Mouse (Mus musculus) kidney, postnatal 0 days (tissue): ENCODE measurements around the gene Samd15. TPM values are rescaled to one million over a fixed set of nuclear protein-coding genes. Genes with fewer than 3 reads are reported as not detected.
A peak's percentile ranks its signal among the peaks of the same experiment; 100 is the strongest.

Experiments
- ATAC-seq: fragments of 200-750 bp; cut with Nextera tagmentation; replicated peaks from 2 replicates; pipeline ENCODE4 v1.8.0; 2017; ENCODE audit warnings: low read depth, moderate number of reproducible peaks, moderate TSS enrichment, moderate library complexity; ENCODE audit not compliant: low FRiP score
- DNase-seq: peaks from one replicate; pipeline ENCODE4 v3.0.0-alpha.2; 2016; ENCODE audit warnings: low spot score
- H3K27ac ChIP-seq: fragments of 300-500 bp; sonication (generic); 2 replicates; pipeline ENCODE4 v1.5.1; 2014; ENCODE audit warnings: mild to moderate bottlenecking
- H3K27me3 ChIP-seq: fragments of 300-500 bp; sonication (generic); 2 replicates; pipeline ENCODE4 v1.6.1; 2014; ENCODE audit warnings: low read length, mixed read lengths; ENCODE audit not compliant: insufficient read depth
- H3K36me3 ChIP-seq: fragments of 300-500 bp; sonication (generic); 2 replicates; pipeline ENCODE4 v1.6.1; 2014; ENCODE audit warnings: low read length, mixed read lengths; ENCODE audit not compliant: insufficient read depth
- H3K4me1 ChIP-seq: fragments of 300-500 bp; sonication (generic); replicated peaks from 2 replicates; pipeline ENCODE4 v1.6.1; 2014; ENCODE audit warnings: antibody characterized with exemption, low read length, mixed read lengths; ENCODE audit not compliant: insufficient read depth
- H3K4me2 ChIP-seq: fragments of 300-500 bp; sonication (generic); 2 replicates; pipeline ENCODE4 v1.6.1; 2014; ENCODE audit warnings: mild to moderate bottlenecking, low read length, moderate library complexity, mixed read lengths
- H3K4me3 ChIP-seq: fragments of 300-500 bp; sonication (generic); replicated peaks from 2 replicates; pipeline ENCODE4 v1.5.1; 2014; ENCODE audit warnings: low read depth, low read length
- H3K9ac ChIP-seq: fragments of 300-500 bp; sonication (generic); 2 replicates; pipeline ENCODE4 v1.6.1; 2014; ENCODE audit warnings: low read depth, low read length
- H3K9me3 ChIP-seq: fragments of 300-500 bp; sonication (generic); replicated peaks from 2 replicates; pipeline ENCODE4 v1.6.1; 2016; ENCODE audit warnings: low read length, inconsistent platforms, mixed read lengths
- CTCF ChIP-seq: IDR thresholded peaks from 2 replicates; pipeline ENCODE4 v1.5.1; 2016; ENCODE audit warnings: antibody characterized with exemption, low read depth, mild to moderate bottlenecking, moderate library complexity
- WGBS: fragments of 180-500 bp; shearing (Covaris S2); extraction: QIAGEN DNeasy Blood & Tissue Kit; methylation state at CpG from one replicate; pipeline ENCODE4 v1.1.7; 2014; 5-methylcytosine and 5-hydroxymethylcytosine counted together
- polyA plus RNA-seq: library from polyadenylated mRNA; unstranded; fragments of >200 nt; fragmentation: Nextera tagmentation; extraction: Ambion mirVana; gene quantifications from 2 replicates; pipeline ENCODE4 v1.2.1, GENCODE M21; 2015

Gene Samd15
- polyA plus RNA-seq, 1 experiment from 2014 or later: 1.3 TPM

GRCm38 (mm10) chr12:87219362-87219761, 19.8 kb downstream of the Samd15 start:
- Histone ChIP-seq H3K36me3 (no peaks in the 10 kb centered on the region), H3K4me1 (no peaks in the 10 kb centered on the region), H3K9me3 (no peaks in the 10 kb centered on the region), H3K27ac (no peak overlapping the region), H3K9ac (no peak overlapping the region), H3K27me3 (no peaks in the 10 kb centered on the region), H3K4me3 (no peak overlapping the region), H3K4me2 (no peak overlapping the region)
- 44% methylated on average over 7 of the region's 7 CpGs for WGBS
- DNase-seq: peak; percentile 13
- ATAC-seq: no peak
- TF ChIP-seq CTCF: no peak

GRCm38 (mm10) chr12:87224950-87225349, 25.4 kb downstream of the Samd15 start:
- no peak for DNase-seq

GRCm38 (mm10) chr12:87226801-87227200, 27.3 kb downstream of the Samd15 start:
- H3K9ac ChIP-seq: no peak overlapping the region
- no peaks in the 10 kb centered on the region for H3K9me3 ChIP-seq
- WGBS: 78% methylated on average over 7 of the region's 7 CpGs
- TF ChIP-seq CTCF: no peak
- no peaks in the 10 kb centered on the region for H3K36me3 ChIP-seq
- ATAC-seq: no peak
- H3K4me3 ChIP-seq: no peak overlapping the region
- H3K4me2 ChIP-seq: no peak overlapping the region
- H3K27me3 ChIP-seq: no peaks in the 10 kb centered on the region
- no peaks in the 10 kb centered on the region for H3K4me1 ChIP-seq
- no peak overlapping the region for H3K27ac ChIP-seq
- DNase-seq: no peak

More at GRCm38 (mm10) chr12:87224950-87225349, 25.4 kb downstream of the Samd15 start:
- Histone ChIP-seq H3K9ac (no peak overlapping the region), H3K4me3 (no peak overlapping the region), H3K27ac (no peak overlapping the region), H3K36me3 (no peaks in the 10 kb centered on the region), H3K9me3 (no peaks in the 10 kb centered on the region), H3K4me2 (no peak overlapping the region), H3K27me3 (no peaks in the 10 kb centered on the region), H3K4me1 (no peaks in the 10 kb centered on the region)
- ATAC-seq: no peak
- no peak for TF ChIP-seq CTCF
- 80% methylated on average over 10 of the region's 10 CpGs for WGBS

GRCm38 (mm10) chr12:87229633-87230032, 30.1 kb downstream of the Samd15 start:
- TF ChIP-seq CTCF: no peak
- Histone ChIP-seq H3K27me3 (no peaks in the 10 kb centered on the region), H3K4me3 (no peak overlapping the region), H3K27ac (no peak overlapping the region), H3K9ac (no peak overlapping the region), H3K4me2 (no peak overlapping the region), H3K9me3 (no peaks in the 10 kb centered on the region), H3K4me1 (no peaks in the 10 kb centered on the region), H3K36me3 (no peaks in the 10 kb centered on the region)
- ATAC-seq (no peak), DNase-seq (no peak)
- 84% methylated on average over 2 of the region's 2 CpGs for WGBS

GRCm38 (mm10) chr12:87230379-87230895, 30.9 kb downstream of the Samd15 start:
- H3K27me3 ChIP-seq: no peaks in the 10 kb centered on the region
- no peak overlapping the region for H3K9ac ChIP-seq
- peak; percentile 39 for DNase-seq
- H3K9me3 ChIP-seq: no peaks in the 10 kb centered on the region
- no peak overlapping the region for H3K4me2 ChIP-seq
- no peak for ATAC-seq
- no peak overlapping the region for H3K27ac ChIP-seq
- no peak for TF ChIP-seq CTCF
- H3K4me1 ChIP-seq: no peaks in the 10 kb centered on the region
- H3K36me3 ChIP-seq: no peaks in the 10 kb centered on the region
- H3K4me3 ChIP-seq: no peak overlapping the region

- H3K9ac ChIP-seq: no peak overlapping the region
- 86% methylated on average over 5 of the region's 5 CpGs for WGBS
- no peak overlapping the region for H3K4me2 ChIP-seq
- no peak for DNase-seq
- H3K9me3 ChIP-seq: no peaks in the 10 kb centered on the region
- H3K4me1 ChIP-seq: no peaks in the 10 kb centered on the region
- no peak overlapping the region for H3K27ac ChIP-seq
- H3K27me3 ChIP-seq: no peaks in the 10 kb centered on the region
- TF ChIP-seq CTCF: no peak
- no peak for ATAC-seq
- H3K4me3 ChIP-seq: no peak overlapping the region
- H3K36me3 ChIP-seq: peaks cover 33% of the 10 kb centered on the region
Observed at GRCm38 (mm10) chr12:87236882-87237483, 37.5 kb downstream of the Samd15 start.

- ATAC-seq (no peak), DNase-seq (no peak)
- Histone ChIP-seq H3K9ac (no peak within 1 kb of the TSS), H3K36me3 (peaks cover 38% of the 10 kb centered on the region), H3K4me1 (no peaks in the 10 kb centered on the region), H3K9me3 (no peaks in the 10 kb centered on the region), H3K27me3 (no peaks in the 10 kb centered on the region), H3K4me2 (no peak within 1 kb of the TSS), H3K27ac (no peak within 1 kb of the TSS), H3K4me3 (no peak within 1 kb of the TSS)
- 84% methylated on average over 1 of the region's 1 CpGs for WGBS
- TF ChIP-seq CTCF: no peak
Observed at GRCm38 (mm10) chr12:87238632-87239031, 39.1 kb downstream of the Samd15 start, which contains the start of gene Noxred1. TSS of gene Noxred1 (minus strand) at chr12:87238732.
